Mouse (Mus musculus): Measurements from ENCODE around the gene Ttc39b. TPM values are rescaled to one million over a fixed set of nuclear protein-coding genes. Genes with fewer than 3 reads are reported as not detected.

Ttc39b gene
- total RNA-seq, 2 experiments from 2014 or later: 27.5 to 29.6 TPM

DNA sequence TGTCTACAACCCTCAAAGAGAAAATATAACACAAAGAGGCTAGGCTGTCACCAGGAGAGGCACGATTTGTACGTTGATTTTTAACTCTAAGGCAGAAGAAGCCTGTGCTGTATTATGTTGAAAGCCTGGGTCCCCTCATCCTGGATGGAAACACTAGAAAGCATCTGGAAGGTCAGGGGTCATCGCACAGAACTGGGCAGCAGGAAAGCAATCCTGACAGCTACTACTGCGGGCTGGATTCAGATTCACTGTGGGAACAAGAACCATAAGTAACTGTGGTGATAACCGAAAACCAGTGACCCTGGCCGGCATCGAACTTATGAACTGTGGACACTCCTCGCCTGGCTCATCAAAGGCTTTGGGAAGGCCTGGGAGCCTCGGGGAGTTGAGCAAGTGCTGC is 153.3 kb downstream of the Ttc39b start:
- no peak for DNase-seq (ENCODE audit: extremely low spot score in 1 of 2, low spot score in 2 of 2)

More for the DNA sequence above, 153.3 kb downstream of the Ttc39b start:
- intact Hi-C loops (cut with DNase I): no loop called here

Other genes starting within 250 kb of the Ttc39b start
- 10 to 100 TPM; 39.9 to 42.6 TPM for gene Snapc3, start 93.5 kb upstream of the Ttc39b start, total RNA-seq (2021)
- gene Psip1, start 162.2 kb upstream of the Ttc39b start, total RNA-seq (2021): 100 to 1,000 TPM; 218 to 224 TPM
- gene Ccdc171, start 201.3 kb upstream of the Ttc39b start, total RNA-seq (2021): 1 to 10 TPM; 2.4 to 2.5 TPM